Mouse (Mus musculus): ENCODE measurements at regions not wholly inside any gene's neighbourhood (a gene's known extent, or its start where the extent isn't known, plus 50 kb on each side); places are given as distances from the start of the nearest gene placed in this dataset.
"Not testable (repeated sequence)": the region's sequence is repeated elsewhere in the genome, so short reads cannot be mapped to it uniquely, and the experiment has no call there.

GRCm38 (mm10) chr2:149283274-149283673 is 121.6 kb upstream of the Cst10 start:
- no peak for DNase-seq

- DNase-seq = no peak
These were observed 120.7 kb upstream of the Cst10 start for GRCm38 (mm10) chr2:149284199-149284598.

GRCm38 (mm10) chr2:149296936-149297335 is 107.9 kb upstream of the Cst10 start:
- DNase-seq = not testable (repeated sequence)

GRCm38 (mm10) chr2:149305553-149305952 is 99.3 kb upstream of the Cst10 start:
- no peak for DNase-seq

- peak in 1 of 2 experiments; percentile 32 for DNase-seq
These were observed 54.5 kb upstream of the Cst10 start for GRCm38 (mm10) chr2:149350239-149350811.
